Mouse (Mus musculus) heart, adult 11 months (tissue): ENCODE measurements at regions not wholly inside any gene's neighbourhood (a gene's known extent, or its start where the extent isn't known, plus 50 kb on each side); places are given as distances from the start of the nearest gene placed in this dataset.

Experiments
- DNase-seq: peaks from one replicate; pipeline ENCODE4 v3.0.0; 2022

DNA sequence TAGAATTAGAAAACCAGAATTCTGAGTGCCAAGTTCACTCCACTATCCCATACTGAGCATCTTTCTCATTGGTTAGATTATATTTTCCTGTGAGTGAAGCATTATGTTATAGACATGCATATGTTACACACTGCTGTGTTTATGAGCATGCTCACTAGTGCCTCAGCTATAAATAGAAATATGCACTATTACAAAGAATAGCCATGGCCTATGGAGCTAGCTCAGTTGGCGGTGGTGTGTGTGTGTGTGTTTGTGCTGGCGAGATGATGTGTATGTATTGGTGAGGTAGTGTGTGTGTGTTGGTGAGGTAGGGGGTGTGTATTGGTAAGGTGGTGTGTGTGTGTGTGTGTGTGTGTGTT, 106.2 kb downstream of the Sec31a start:
- peak; percentile 54 for DNase-seq

GRCm38 (mm10) chr5:100309071-100309806, 106.8 kb downstream of the Sec31a start:
- peak; percentile 68 for DNase-seq

- peak; percentile 65 for DNase-seq
Observed at GRCm38 (mm10) chr5:100304403-100304802, 111.6 kb downstream of the Sec31a start.

GRCm38 (mm10) chr5:100302068-100302775, 113.8 kb downstream of the Sec31a start:
- DNase-seq, result peak; percentile 74

GRCm38 (mm10) chr5:100299141-100299540, 116.9 kb downstream of the Sec31a start:
- DNase-seq, result peak; percentile 53

DNA sequence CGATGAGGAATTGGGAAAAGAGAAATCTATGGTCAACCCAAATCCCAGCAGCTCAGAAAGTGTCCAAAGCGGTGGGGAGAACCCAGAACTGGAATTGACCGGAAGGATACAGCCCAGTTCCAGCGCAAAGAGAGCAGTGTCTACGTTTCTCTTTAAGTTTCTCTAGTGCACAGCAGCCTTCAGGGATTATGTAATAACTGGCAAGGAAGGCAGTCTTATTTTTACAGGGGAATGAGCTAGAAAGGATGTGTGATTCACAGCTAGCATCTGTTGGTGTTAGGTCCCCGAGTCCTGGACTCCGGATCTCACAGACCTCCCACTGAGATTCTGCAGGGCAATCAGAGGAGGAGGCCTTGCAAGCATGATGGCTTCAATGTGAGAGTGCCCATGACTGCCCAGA, 121.8 kb downstream of the Sec31a start:
- DNase-seq, result peak; percentile 86

- no peak for DNase-seq
Observed at GRCm38 (mm10) chr5:100280215-100280614, 120.6 kb upstream of the Tmem150c start.

GRCm38 (mm10) chr5:100279474-100279873, 119.9 kb upstream of the Tmem150c start:
- no peak for DNase-seq

DNA sequence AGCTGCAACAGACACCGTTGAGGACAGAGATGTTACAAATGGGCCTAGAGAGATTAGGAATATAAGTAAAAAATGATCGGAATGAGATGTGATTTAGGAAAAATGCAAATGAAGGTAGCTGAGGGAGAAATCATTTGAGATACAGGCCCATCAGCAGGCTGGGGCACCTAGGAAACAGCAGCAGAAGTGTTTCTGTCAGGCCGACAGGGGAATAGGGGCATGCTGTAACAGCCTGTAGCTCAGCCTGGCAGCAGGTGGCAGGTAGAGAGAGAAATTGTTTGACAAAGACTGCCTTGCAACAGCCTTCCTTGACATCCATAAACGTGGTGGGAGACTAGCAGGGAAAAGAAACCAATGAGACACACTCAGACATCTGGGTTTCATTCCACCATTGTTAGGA, 115.1 kb upstream of the Tmem150c start:
- no peak for DNase-seq

- peak; percentile 15 for DNase-seq
Observed at GRCm38 (mm10) chr5:100271975-100272374, 112.4 kb upstream of the Tmem150c start.

- peak; percentile 62 for DNase-seq
Observed at GRCm38 (mm10) chr5:100270841-100271686, 111.5 kb upstream of the Tmem150c start.

GRCm38 (mm10) chr5:100268111-100268878, 108.7 kb upstream of the Tmem150c start:
- peak; percentile 60 for DNase-seq

GRCm38 (mm10) chr5:100266671-100267510, 107.3 kb upstream of the Tmem150c start:
- peak; percentile 51 for DNase-seq

DNA sequence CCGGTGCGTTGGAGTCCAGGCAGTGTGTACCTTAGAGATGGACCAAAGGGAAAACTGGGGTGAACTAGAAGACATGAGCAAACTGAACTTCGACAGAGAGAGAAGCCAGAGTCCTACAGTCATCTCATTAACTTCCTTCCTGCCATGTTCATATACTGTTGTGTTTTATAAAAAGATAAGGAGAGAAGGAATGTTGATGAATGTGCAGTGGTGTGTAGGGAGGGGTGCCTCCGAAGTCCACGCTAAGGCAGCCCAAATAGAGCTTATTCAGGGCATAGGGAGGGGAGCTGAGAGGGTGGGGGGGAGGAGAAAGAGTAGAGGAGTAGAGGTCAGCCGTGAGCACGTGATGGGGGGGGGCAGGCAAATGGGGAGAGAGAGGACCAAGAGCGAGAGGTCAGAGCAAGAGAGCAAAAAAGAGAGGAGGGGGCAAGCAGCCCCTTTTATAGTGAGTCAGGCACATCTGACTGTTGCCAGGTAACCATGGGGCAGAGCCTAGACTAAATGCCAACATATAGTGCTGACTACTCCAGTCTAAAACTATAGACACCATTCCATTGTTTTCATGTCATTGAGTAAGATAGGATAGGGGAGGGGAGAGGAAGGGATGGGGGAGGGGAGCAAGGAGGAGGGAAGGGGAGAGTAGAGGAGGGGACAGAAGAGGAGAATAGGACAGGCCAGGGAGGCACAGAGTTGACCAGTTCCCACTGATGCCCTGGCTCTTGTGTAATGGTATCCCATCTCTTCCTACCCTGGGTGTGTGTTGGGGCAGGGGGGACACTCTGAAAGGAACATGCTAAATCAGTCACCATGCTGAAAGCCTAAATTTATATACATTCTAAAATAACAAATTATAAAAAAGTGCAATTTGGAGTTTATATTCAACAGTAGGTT, 100.4 kb upstream of the Tmem150c start:
- no peak for DNase-seq

DNA sequence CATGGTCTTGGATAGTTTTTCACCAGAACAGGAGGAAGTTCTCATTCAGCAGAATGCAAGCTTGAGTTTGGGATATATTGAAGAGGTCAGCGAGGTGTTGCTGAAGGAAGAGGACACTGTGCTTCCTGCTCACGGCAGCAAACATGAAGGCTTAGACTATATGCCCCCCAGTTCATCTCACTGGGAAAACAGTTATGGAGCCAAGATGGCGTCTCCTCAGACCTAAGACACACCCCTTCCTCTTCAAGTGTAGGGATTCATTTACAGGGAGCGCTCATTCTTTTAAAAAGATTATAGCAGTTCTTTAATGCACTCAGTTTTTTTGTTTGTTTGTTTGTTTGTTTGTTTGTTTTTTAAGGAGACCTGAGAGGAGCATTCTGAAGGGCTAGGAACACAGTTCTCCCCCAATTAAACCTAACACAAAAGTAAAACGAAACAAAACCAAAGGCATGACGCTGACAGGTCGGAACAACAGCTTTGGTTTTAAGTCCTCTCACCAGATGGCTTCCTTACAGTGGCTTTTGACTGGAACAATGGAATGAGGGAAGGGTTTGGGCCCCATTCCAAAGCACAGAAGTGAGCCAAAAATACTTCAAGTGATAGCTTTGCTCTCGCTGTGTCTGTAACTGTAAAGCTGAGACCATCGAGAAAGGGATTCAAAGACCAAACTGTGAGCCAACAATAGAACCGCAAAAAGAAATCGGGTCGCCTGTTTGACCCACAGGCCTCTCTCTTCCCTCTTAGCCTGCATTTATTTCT, 99.5 kb upstream of the Tmem150c start:
- DNase-seq, result no peak

GRCm38 (mm10) chr5:100255276-100255675, 95.7 kb upstream of the Tmem150c start:
- DNase-seq, result no peak

DNA sequence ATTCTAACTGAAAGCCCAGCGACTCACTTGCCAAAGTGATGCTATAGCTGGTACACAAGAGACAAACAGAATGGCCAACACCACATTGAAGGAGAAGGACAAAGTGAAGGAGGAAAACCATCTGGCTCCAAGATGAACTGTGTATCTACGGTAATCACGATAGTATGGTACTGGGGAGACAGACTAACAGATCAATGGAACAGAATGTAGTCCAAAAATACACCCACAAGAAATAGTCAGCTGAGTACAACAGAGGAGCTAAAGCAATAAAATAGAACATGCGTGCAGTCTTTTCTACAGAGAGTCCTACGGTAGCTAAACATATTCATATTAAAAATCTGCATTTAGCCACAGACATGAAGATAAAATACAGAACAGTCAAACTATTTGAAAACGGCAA, 92.4 kb upstream of the Tmem150c start:
- no peak for DNase-seq

DNA sequence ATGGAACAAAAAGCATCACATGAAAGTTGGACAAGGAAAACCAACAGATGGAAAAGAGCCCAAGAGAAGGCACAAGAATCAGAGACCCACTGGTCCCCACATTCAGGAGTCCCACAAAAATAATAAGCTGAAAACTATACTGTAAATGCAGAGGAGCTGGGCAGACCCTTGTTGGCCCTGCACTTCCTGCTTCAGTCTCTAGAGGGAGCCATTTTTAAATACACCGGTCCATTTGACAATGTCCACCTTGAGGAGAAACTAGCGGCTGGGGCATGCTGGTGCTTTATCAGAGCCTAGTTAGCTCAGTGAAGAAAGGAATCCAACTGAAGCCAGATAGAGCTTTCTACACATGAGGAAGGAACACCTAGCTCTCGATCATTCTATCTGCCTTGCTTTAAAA, 90.1 kb upstream of the Tmem150c start:
- peak; percentile 83 for DNase-seq

DNA sequence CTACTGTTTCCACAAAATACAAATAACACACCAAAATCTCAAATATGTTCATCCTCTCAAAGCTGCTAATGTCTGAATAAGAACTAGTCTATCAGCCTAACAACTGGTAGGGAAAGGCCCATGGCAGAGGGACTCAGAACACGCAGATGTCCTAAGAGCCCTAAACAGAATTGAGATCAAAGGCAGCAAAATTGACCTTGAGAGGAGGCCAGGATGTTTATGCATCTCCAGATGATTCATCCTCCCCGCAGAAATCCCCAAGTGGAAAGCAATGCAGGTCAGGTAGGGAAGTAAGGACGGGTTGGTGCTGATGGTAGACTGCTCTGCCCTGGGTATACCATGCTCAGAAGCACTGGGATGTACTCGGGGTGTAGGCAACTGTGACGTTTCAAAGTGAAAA, 89.0 kb upstream of the Tmem150c start:
- DNase-seq, result peak; percentile 34

DNA sequence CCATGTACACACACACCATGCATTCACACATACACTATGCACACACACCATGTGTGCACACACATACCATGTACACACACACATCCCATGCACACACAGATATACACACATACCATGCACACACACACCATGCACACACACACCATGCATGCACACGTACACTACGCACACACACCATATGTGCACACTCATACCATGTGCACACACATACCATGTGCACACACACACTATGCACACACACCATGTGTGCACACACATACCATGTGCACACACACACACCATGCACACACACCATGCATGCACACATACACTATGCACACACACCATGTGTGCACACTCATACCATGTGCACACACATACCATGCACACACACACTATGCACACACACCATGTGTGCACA, 87.1 kb upstream of the Tmem150c start:
- no peak for DNase-seq
